Mouse (Mus musculus) stomach, postnatal 0 days (tissue): ENCODE results near the gene Syngr1. TPM values are rescaled to one million over a fixed set of nuclear protein-coding genes. Genes with fewer than 3 reads are reported as not detected.

Experiments
- ATAC-seq: fragments of 200-750 bp; cut with Nextera tagmentation; 2 replicates; pipeline ENCODE4 v1.8.0; 2017; ENCODE audit not compliant: low FRiP score, low TSS enrichment
- DNase-seq: peaks from one replicate; pipeline ENCODE4 v3.0.0-alpha.2; 2016; ENCODE audit warnings: low spot score
- H3K27ac ChIP-seq: fragments of 300-500 bp; sonication (generic); replicated peaks from 2 replicates; pipeline ENCODE4 v1.5.1; 2014; ENCODE audit warnings: mild to moderate bottlenecking, control low read depth
- H3K27me3 ChIP-seq: fragments of 300-500 bp; sonication (generic); 2 replicates; pipeline ENCODE4 v1.6.1; 2014; ENCODE audit warnings: low read length; ENCODE audit not compliant: control insufficient read depth, insufficient read depth
- H3K36me3 ChIP-seq: fragments of 300-500 bp; sonication (generic); 2 replicates; pipeline ENCODE4 v1.6.1; 2014; ENCODE audit warnings: low read length, mixed read lengths; ENCODE audit not compliant: control insufficient read depth, insufficient read depth
- H3K4me1 ChIP-seq: fragments of 300-500 bp; sonication (generic); replicated peaks from 2 replicates; pipeline ENCODE4 v1.6.1; 2014; ENCODE audit warnings: antibody characterized with exemption; ENCODE audit not compliant: control insufficient read depth, insufficient read depth
- H3K4me2 ChIP-seq: fragments of 300-500 bp; sonication (generic); replicated peaks from 2 replicates; pipeline ENCODE4 v1.6.1; 2014; ENCODE audit warnings: low read depth, mild to moderate bottlenecking, control low read depth, moderate library complexity
- H3K4me3 ChIP-seq: fragments of 300-500 bp; sonication (generic); 2 replicates; pipeline ENCODE4 v1.5.1; 2014; ENCODE audit warnings: low read depth, low read length, control low read depth
- H3K9ac ChIP-seq: fragments of 300-500 bp; sonication (generic); 2 replicates; pipeline ENCODE4 v1.6.1; 2014; ENCODE audit warnings: mild to moderate bottlenecking, low read length, control low read depth, mixed read lengths
- H3K9me3 ChIP-seq: fragments of 300-500 bp; sonication (generic); 2 replicates; pipeline ENCODE4 v1.6.1; 2016; ENCODE audit warnings: low read length; ENCODE audit not compliant: control insufficient read depth
- CTCF ChIP-seq: IDR thresholded peaks from 2 replicates; pipeline ENCODE4 v1.5.1; 2016; ENCODE audit warnings: antibody characterized with exemption, low read depth, mild to moderate bottlenecking, moderate library complexity
- EP300 ChIP-seq: optimal IDR thresholded peaks from 2 replicates; pipeline ENCODE3; 2016; ENCODE audit warnings: antibody characterized with exemption
- WGBS: fragments of 180-500 bp; shearing (Covaris S2); extraction: QIAGEN DNeasy Blood & Tissue Kit; methylation state at CpG from one replicate; pipeline ENCODE4 v1.1.7; 2014; 5-methylcytosine and 5-hydroxymethylcytosine counted together
- polyA plus RNA-seq: library from polyadenylated mRNA; unstranded; fragments of >200 nt; fragmentation: Nextera tagmentation; extraction: Ambion mirVana; gene quantifications from 2 replicates; pipeline ENCODE4 v1.2.1, GENCODE M21; 2015

Gene Syngr1
- polyA plus RNA-seq, 1 experiment from 2014 or later = 53.7 TPM

- ATAC-seq (no peak), DNase-seq (no peak)
- H3K9ac ChIP-seq = peak overlapping the region; percentile 93
- no peaks in the 10 kb centered on the region for H3K4me1 ChIP-seq
- no peaks in the 10 kb centered on the region for H3K27me3 ChIP-seq
- H3K9me3 ChIP-seq = no peaks in the 10 kb centered on the region
- peaks cover 24% of the 10 kb centered on the region for H3K36me3 ChIP-seq
- TF ChIP-seq EP300 = no peak
- H3K4me2 ChIP-seq = peak overlapping the region; percentile 66
- WGBS = under 1% methylated on average over 21 of the region's 21 CpGs
- peak overlapping the region; percentile 88 for H3K27ac ChIP-seq
- peak overlapping the region; percentile 78 for H3K4me3 ChIP-seq
Observed at GRCm38 (mm10) chr15:80082661-80083275, 8.4 kb upstream of the Syngr1 start.

- Histone ChIP-seq H3K4me3 (peak overlapping the region; percentile 78), H3K9ac (peak overlapping the region; percentile 93), H3K27ac (peak overlapping the region; percentile 95), H3K4me1 (no peaks in the 10 kb centered on the region), H3K4me2 (peak overlapping the region; percentile 72), H3K36me3 (peaks cover 19% of the 10 kb centered on the region), H3K9me3 (no peaks in the 10 kb centered on the region), H3K27me3 (no peaks in the 10 kb centered on the region)
- ATAC-seq (peak; percentile 95), DNase-seq (peak; percentile 99)
- under 1% methylated on average over 30 of the region's 30 CpGs for WGBS
- TF ChIP-seq EP300 (no peak), CTCF (peak; percentile 54)
Observed at GRCm38 (mm10) chr15:80083276-80083731, 7.8 kb upstream of the Syngr1 start.

GRCm38 (mm10) chr15:80083740-80084139, 7.4 kb upstream of the Syngr1 start:
- Histone ChIP-seq H3K9me3 (no peaks in the 10 kb centered on the region), H3K36me3 (peaks cover 15% of the 10 kb centered on the region), H3K4me2 (peak overlapping the region; percentile 72), H3K9ac (peak overlapping the region; percentile 61), H3K27ac (peak overlapping the region; percentile 95), H3K4me3 (peak overlapping the region; percentile 78), H3K4me1 (no peaks in the 10 kb centered on the region), H3K27me3 (no peaks in the 10 kb centered on the region)
- no peak for DNase-seq
- no peak; the same call in none of the 2 replicates for ATAC-seq
- 2% methylated on average over 12 of the region's 12 CpGs for WGBS
- TF ChIP-seq EP300 (no peak), CTCF (peak; percentile 27)

GRCm38 (mm10) chr15:80087406-80088012, 3.6 kb upstream of the Syngr1 start:
- no peak overlapping the region for H3K4me2 ChIP-seq
- TF ChIP-seq EP300 (no peak), CTCF (no peak)
- WGBS = 79% methylated on average over 9 of the region's 9 CpGs
- no peak overlapping the region for H3K27ac ChIP-seq
- DNase-seq (no peak), ATAC-seq (no peak)
- H3K4me1 ChIP-seq = no peaks in the 10 kb centered on the region
- H3K4me3 ChIP-seq = no peak overlapping the region
- H3K36me3 ChIP-seq = no peaks in the 10 kb centered on the region
- no peaks in the 10 kb centered on the region for H3K9me3 ChIP-seq
- no peaks in the 10 kb centered on the region for H3K27me3 ChIP-seq
- no peak overlapping the region for H3K9ac ChIP-seq

- DNase-seq = peak; percentile 93
Observed at GRCm38 (mm10) chr15:80088637-80089036, 2.5 kb upstream of the Syngr1 start.

GRCm38 (mm10) chr15:80090155-80090554, 979 bp upstream of the Syngr1 start:
- H3K4me2 ChIP-seq = no peak overlapping the region
- H3K9me3 ChIP-seq = no peaks in the 10 kb centered on the region
- WGBS = 75% methylated on average over 11 of the region's 11 CpGs
- H3K9ac ChIP-seq = no peak overlapping the region; the same call in 1 of the 2 replicates
- no peaks in the 10 kb centered on the region for H3K27me3 ChIP-seq
- peak overlapping the region; percentile 61 for H3K27ac ChIP-seq
- DNase-seq (no peak), ATAC-seq (no peak)
- no peak overlapping the region for H3K4me3 ChIP-seq
- H3K4me1 ChIP-seq = no peaks in the 10 kb centered on the region
- no peaks in the 10 kb centered on the region for H3K36me3 ChIP-seq
- TF ChIP-seq EP300 (no peak), CTCF (no peak)

More at GRCm38 (mm10) chr15:80088637-80089036, 2.5 kb upstream of the Syngr1 start:
- no peaks in the 10 kb centered on the region for H3K27me3 ChIP-seq
- no peak overlapping the region for H3K4me2 ChIP-seq
- H3K4me3 ChIP-seq = no peak overlapping the region
- no peak overlapping the region; the same call in 1 of the 2 replicates for H3K27ac ChIP-seq
- peak; percentile 92 for TF ChIP-seq CTCF
- TF ChIP-seq EP300 = no peak
- ATAC-seq = 0 out of 2 replicates have a peak, but pooled peaks have one; percentile 28
- no peaks in the 10 kb centered on the region for H3K36me3 ChIP-seq
- H3K9me3 ChIP-seq = no peaks in the 10 kb centered on the region
- WGBS = 30% methylated on average over 4 of the region's 4 CpGs
- no peak overlapping the region for H3K9ac ChIP-seq
- H3K4me1 ChIP-seq = no peaks in the 10 kb centered on the region
